Mouse (Mus musculus) c-Kit-negative CD71-positive TER-119-positive erythroid progenitor cells, embryonic 14.5 days (primary cell): ENCODE measurements around the gene Cacna2d4.

Experiments used
- DNase-seq: peaks from one replicate; pipeline ENCODE4 v3.0.0-alpha.2; 2013; ENCODE audit warnings: low read depth, low spot score

The Cacna2d4 gene

DNA sequence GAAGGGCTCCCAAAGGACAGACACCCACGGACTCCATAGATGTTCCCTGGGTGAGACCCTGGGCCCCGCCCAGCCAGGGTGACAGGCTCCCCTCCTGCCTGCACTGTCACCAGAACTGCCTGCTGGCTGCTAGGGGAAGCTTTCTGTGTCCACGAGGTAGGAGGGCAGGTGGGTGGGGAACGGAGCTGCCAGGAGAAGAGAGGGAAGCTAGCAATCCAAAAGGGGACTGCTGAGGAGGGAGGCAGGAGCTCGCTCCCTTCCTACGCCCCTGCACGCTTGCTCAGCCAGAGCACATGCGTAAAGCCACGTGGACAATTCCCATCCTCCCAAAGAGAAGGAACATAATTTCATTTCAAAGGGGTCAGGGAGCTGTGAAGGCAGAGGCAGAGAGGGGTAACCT is 73.8 kb downstream of the Cacna2d4 start:
- DNase-seq, result no peak

DNA sequence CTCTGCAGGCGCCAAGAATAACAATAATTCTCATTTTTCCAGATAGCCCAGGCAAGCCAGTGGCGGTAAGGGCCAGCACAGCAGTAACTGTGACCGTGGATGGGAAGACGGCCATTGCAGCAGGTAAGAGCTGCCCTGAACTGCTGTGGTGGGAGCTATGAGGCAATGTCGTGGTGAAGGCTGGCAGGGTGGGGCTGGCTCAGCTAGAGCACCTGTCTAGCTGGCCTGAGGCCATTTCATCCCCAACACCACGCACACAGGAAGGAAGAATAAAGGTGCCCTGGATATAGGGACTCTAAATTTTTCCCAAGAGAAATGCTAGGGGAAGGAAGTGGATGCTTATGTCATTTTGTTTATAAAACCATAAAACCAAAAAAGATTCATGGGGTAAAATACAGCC is 76.1 kb downstream of the Cacna2d4 start:
- no peak for DNase-seq

DNA sequence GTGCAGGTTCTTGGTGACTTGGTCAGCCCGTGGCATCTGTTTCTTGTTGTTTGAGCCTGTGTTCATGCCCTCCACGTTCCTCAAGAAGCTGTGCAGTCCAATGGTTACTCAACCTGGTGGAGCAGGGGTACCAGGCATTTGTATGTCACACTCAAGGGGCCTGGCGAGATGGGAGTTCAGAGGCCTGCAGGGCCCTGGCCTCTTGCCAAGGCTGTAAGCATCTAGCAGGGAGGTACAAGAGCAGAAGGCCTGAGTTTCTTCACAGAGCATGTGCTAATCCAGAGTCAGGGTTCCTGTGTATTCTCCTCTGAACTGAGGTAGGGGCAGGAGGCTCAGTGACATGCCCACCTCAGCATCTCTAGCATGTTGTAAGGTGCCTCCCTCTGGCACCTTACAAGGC is 76.8 kb downstream of the Cacna2d4 start:
- no peak for DNase-seq

DNA sequence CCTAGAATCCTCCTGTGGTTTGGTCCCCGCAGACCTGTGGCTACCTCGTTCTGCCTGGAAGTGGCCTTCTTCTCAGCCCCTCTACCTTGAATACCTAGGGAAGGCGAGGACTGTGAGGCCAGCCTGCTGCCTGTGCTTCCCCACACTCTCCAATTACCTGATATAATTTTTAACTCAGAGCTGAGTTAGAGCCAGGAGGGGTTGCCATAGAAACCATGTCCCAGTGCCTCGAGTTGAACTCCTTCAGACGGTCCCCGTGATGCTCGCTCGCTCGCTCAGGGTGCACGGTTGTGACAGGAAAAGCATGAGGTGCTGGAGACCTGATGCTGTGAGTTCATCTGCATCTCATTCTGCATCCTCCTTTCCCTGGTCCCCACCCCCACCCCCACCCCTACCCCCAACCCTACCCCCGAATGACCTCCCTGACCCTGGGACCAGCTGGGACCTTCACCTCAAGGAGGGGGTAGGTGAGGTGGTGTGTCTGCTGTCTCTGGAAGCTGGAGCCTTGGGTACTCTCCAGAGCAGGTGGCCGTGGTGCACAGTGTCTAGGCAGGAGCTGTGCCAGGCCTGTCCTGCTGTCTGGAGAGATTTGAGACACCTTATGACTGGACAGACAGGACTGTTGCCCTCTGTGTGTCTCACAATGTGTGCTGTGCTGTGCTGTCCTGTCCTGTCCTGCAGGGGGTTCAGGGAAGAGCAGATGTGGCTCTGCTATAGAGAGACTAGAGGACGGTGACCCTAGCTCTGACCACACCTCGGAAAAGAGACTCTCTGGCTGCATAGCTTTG is 77.5 kb downstream of the Cacna2d4 start:
- DNase-seq, result no peak

DNA sequence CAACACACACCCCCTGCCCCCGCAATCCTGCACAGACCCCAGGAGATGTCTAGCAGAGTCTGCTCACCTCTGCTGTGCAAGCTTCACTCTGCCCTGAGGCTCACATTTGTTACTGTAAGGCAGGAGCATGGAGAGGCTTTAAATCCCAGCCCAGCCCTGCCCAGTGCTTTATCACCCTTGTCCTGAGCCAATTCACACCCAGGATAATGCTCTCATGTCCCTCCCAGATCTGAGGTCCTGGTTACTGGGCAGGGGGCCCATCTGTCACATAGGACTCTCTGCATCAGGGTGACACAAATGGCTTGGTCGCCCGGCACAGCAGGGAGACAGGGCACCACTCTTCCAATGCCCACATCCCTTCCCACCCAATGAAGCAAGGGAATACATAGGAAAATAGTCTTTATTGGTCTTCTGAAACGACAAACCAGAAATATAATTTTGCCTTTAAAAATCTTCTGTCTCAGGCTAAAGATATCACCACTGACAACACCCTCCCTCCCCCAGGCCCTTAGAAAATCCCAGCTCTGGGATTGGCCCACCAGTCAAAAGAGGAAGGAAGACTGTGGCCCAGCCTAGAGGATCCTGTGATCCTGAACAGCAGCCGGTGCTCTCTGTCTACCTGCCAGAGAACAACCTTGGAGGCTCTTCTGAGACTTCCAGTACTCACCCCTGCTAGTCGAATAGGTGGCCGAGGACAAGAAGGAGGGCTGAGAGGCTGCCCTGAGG is 78.6 kb downstream of the Cacna2d4 start:
- DNase-seq, result no peak

DNA sequence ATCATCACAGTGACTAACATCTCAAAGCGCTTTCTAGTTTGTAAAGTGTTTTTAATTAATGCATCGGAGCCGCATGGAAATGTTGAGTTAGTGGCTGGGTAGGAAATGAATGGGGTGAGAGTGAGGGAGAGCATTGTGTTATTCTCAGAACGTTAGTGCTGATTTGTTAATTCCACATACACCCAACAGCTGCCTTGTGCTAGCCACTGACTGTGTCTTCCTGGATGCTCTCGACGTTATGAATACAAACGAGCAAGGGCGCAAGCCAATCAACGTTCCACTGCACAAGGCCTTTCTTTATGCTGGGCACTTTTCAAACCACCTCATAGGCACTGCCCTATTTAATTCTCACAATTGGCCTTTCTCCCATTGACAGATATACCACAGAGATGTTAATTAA is 82.4 kb downstream of the Cacna2d4 start:
- no peak for DNase-seq

DNA sequence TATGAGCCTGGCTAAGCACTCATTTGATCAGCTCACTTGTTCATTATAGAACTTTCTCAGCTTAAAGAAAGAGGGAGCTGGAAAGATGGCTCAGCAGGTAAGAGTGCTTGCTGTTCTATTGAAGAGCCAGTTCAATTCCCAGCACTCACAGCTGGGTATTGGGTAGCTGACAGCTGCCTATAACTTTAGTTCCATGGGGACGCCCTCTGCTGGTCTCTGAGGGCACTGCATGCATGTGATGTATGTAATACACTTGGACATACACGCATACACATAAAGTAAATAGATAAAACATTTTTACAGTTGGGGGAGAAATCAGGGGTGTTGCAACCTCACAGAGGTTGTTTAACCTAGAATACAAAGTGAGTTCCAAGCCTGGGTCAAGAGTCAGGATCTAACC is 83.0 kb downstream of the Cacna2d4 start:
- DNase-seq, result no peak

DNA sequence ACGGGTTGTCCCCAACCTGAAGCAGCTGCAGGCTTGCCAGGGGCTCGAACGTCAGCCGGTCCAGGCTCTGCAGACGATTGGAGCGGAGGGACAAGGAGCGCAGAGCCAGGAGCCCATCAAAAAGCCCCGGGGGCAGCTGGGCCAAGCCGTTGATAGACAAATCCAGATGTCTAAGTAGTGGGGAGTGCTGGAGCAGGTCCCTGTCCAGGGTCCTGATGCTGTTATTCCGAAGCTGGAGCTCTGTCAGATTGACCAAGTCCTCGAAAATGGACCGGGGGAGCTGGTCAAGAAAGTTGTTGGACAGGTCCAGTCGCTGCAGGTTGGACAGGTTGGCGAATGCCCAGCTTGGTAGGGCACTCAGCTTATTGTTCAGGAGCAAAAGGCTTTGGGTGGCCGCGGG is 84.2 kb downstream of the Cacna2d4 start:
- DNase-seq, result no peak

DNA sequence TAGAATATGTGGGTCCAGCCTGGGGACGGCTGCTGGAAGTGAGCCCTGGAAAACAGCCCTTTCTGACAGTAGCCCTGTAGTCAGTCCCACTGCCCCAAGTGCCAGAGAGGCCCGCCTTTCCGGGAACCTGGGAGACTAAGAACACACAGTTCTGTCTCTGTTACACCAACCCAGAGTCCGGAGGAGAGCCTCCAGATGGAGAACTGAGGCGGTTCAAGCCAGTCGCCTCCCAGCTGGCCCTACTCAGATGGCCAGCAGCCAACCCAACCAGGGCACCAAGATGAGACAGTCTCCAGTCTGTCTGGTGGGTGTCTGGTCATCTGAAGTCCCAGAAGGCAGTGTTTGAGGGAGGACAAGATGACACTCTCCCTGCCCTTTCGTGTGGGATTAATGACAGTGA is 85.4 kb downstream of the Cacna2d4 start:
- DNase-seq, result no peak

DNA sequence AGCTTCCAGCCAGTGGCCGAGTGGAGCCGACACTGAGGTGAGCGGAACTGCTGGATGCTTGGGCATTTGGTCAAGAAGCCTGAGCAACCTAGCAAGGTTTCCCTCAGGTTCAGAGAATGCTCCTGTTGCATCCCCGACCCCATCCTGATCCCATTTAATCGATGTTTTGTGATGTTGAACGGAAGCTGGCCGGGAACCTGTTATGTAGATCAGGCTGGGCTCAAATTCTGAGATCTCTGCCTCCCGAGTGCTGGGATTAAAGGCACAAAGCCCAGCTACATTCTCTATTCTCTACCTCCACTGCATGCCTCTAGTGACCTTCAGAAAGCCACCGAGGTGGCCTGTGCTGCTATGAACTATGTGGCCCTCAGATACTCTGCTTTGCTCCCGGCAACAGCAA is 88.5 kb downstream of the Cacna2d4 start:
- DNase-seq, result no peak

DNA sequence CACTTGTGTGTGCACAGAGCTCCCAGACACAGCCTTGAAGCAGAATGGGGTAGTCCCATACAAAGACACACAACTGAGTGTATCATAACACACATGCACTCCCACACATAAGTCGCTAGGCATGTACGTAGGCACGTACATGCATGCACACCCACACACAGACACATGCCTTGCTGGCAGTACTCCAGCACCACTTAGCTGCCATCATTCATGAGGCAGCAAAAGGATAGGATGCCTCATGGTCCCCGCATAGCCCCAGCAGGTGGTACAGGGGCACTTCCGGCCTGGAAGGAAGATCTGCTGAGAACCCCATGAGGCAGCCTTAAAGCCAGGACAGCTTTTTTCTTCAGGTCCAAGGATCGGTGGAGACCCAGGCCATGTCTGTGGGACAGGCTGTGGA is 89.7 kb downstream of the Cacna2d4 start:
- no peak for DNase-seq

DNA sequence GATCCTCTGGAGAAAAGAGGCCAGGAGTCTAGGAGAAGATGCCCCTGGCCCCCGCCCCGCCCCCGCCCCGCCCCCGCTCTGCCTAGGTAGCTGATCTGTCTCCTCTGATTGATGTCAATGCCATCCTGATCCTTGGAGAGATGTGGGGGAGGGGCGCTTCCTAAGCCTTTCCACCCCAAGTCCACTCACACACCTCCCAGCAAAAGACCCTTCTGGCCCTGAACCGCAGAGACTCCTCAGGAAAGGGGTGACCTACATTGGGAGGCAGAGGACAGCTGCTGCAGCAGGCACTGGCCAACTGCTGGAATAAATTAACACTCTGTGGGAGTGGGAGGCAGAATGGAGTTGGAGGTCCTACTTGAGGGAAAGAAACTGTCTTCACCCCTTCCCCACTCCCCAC is 90.2 kb downstream of the Cacna2d4 start:
- DNase-seq, result no peak

DNA sequence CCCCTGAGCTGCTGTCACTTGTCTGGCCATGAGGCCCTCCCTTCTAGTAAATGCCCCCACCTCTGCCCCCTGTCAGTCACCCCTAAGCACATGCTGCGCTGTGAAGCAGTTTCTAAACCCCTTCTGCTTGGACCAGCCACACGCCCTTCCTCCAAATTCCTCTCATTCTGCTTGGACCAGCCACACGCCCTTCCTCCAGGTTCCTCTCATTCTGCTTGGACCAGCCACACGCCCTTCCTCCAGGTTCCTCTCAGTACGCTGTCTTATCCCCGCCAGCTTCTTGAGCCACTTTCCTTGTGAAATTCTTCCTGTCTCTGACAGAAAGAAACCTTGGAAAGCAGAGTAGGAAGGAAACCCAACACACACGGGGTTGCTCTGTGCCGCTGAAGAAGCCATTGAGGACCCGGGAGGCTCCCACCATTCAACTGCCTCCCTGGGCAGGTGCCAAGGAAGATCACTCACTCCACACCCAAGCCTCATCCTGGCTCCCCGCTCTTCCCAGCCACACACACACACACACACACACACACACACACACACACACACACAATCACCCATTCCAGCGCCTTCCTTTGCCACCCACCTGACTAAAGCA is 92.3 kb downstream of the Cacna2d4 start:
- no peak for DNase-seq

DNA sequence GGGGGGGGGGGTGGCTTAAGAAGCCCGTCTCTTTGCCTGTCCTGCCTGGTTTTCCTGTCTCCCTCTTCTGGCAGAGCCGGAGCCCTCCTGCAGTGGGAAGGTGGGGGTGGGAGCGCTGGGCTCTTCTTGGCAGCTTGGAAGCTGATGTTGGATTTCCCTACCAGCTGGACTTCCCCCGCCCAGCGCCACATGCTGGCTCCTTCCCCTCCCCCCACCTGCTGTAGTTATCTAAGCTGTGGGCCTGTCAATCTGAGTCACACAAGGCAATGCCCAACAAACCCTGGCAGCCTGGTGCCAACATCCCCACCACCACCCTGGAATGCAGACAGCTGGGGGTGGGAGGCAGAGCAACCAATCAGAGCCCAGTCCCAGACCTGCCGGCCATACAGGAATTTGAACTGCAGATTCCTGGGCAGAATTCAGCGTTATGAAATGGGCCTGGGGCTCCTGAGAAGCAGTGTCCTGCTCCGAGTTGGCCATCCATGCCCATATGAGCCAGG is 92.9 kb downstream of the Cacna2d4 start:
- no peak for DNase-seq

DNA sequence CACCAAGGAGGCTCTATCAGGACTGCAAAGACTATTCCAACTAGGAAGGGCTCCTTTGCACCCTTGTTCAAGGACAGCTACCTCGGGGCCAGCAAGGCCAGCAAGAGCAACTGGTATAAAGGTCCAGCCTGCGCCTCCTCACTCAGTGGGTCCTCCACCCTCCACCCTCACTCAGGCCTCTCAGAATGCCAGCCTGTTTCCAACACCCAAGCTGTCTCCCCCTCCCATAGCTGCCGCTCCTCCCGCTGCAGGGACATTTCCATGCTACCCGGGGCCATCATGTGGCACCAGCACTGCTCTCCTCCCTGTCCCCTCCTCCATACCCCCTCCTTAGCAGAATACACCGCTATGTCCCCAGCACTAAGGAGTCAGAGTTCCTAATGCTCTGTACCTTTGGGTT is 93.6 kb downstream of the Cacna2d4 start:
- no peak for DNase-seq

DNA sequence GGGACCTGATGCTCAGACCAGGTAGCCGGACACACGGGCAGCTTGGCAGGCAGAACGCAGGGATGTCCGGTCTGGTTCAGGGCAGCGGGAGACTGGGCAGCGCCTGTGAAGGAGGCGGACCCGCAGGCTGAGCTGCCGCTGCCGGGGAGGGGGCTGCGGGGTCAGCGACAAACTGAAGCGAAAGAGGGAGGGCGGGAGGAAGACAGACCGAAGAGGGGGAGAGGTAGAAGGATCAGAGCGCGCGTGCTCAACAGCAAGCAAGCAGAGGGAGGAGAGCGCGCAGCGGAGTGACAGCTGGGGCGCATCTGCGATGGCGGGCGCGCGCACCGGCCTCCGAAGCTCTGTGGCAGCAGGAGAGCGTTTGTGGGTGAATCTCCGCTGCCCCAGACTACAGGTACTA is 94.2 kb downstream of the Cacna2d4 start, which contains the start of gene Lrtm2:
Gene Lrtm2 (minus strand): TSS at position 261 of the 400 bp plus-strand sequence.
- DNase-seq, result no peak

DNA sequence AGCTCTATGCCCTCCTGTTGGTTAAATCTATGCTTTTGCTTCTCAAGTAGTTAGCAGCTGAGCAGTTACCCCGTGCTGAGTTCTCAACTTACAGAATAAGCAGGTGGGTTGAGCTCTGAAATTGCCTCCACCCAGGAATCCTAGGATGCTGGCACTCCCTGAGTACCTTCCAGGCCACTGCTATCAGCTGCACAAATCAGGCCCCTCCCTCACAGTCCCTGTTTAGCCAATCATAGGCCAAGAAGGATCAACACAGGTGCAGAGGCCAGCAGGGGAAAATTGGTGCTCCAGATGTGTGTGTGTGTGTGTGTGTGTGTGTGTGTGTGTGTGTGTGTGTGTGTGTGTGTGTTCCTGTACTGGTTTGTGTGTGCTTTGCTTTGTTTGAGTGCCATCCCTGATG is 95.8 kb downstream of the Cacna2d4 start:
- DNase-seq, result no peak

DNA sequence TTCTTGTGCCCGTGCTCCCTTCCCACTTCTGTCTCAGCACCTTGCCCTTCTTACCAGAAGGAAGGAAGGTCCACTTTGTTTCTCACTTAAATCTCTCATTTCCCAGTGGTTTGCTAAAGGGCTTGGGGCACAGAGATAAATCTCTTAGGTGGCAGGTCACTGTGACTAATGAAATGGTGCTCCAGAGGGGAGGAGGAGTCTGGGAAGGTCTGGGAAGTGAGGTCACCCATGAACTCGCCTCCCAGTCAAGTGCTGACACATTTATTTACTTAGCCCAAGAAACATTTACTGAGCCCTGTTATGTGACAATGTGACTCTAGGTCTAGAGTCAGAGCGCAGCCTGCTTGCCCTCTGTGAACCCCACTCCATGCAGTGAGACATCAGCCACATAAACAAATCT is 96.9 kb downstream of the Cacna2d4 start:
- DNase-seq, result no peak

DNA sequence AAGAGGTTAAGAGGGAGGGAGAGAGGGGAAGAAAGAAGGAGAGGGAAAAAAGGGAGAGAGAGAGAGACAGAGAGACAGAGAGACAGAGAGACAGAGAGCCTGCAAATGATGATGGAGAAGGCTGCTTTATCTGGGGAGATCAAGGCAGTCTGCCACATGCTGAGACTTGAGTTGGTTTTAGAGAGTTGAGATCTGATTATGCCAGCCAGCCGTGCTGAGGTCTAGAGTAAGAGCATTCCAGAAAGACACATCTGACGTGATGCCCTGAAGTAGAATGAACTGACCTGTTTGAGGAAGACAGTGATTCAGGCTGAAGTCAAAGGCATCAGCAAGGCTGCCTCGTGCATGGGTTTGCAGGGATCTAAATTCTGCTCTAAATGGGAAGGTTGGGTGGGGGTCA is 97.5 kb downstream of the Cacna2d4 start:
- DNase-seq, result no peak

DNA sequence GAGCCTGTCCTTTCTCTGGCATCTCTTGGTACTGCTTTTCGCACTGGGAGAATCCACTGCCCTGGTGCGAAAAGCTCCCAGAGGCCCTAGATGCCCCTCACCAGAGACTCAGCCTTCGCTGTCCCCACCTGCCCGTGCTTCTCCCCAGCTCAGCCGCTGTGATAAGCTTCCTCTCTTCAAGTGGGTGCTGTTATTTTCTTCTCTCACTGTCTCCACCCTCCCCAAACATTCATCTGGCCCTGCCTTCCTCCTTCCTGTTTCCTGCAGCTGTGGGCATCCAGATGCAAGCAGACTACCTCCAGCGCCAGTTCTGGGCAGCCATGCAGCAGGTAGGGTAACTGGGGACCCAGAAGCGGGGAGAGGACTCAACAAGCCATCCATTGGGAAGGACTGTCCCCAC is 99.8 kb downstream of the Cacna2d4 start:
- DNase-seq, result no peak

DNA sequence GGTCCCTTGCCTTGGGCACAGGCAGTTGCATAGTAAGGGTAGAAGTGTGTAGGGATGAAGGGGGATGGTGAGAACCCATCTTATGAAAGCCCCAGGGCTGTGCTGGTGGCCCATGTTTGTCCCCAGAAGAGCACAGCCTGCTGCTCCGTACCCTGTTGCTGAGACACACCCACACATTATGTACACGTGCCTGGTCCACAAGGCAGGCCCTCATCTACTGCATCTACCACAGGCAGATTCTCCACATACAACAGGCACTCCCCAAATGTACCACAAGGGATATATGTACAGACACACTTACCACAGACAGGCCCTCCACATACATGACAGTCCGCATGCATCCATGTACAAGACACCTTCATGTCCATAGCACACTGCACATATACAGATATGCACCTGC is 101.0 kb downstream of the Cacna2d4 start:
- no peak for DNase-seq

DNA sequence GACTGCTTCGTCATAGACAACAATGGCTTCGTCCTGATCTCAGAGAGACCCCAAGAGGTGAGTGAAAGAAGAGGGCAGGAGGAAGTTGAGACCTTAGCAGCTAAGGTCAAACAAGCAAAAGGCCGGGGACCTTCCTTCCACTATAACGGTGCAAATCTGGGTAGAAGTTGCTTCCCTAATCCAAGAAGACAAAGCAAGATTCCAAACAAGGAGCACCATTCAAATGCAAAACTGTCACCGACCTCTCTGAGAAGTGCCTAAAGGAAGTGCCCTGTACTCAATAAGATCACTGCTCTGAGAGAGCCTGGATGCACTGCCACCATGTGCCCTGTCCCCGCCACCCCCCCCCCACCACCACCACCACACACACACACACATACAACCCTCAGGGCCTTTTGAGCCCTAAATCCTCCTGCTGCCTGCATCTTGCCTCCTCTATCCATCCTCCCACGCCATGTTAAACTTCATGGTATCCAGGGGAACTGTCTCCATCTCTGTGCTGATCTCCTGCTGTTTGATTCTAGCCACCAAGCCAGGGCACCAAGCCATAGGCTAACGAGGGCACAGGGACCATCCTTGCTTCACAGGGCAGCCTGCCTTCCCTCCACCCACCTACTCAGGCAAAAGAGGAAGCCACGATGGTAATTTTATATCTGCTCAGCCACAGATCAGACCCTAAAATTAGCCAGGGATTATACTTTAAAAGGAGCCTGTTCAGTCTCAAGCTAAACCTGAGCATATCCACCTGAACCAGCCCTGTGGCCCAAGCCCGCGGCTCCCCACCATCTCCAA is 102.0 kb downstream of the Cacna2d4 start:
- no peak for DNase-seq
